27 mouse cellular contexts compared by ENCODE assay signal in genomic region chr4:105318421-105318820, GRCm38 (mm10).
"Had no signal": no experiment of that assay in that cellular context is flagged by ENCODE, and none has a peak within 500 bp of the region (broad histone marks: within the 10 kb centered on the region; RNA-seq: fewer than 3 reads in every experiment).

No protein-coding gene starts in this region.

- H3K4me3 ChIP-seq: gastrocnemius, adult 2 months; heart, adult 2 months; heart, embryonic 13.5 days; heart, embryonic 15.5 days; hindbrain, embryonic 13.5 days; hindbrain, embryonic 15.5 days; kidney, embryonic 15.5 days; layer of hippocampus, adult 2 months; left cerebral cortex, adult 2 months; limb, embryonic 13.5 days had no signal

- H3K27me3 ChIP-seq: heart, embryonic 13.5 days; heart, embryonic 15.5 days; hindbrain, embryonic 13.5 days; hindbrain, embryonic 15.5 days; kidney, embryonic 15.5 days; limb, embryonic 13.5 days had no signal

- ATAC-seq: hindbrain, postnatal 0 days; intestine, embryonic 16.5 days had no signal

- H3K9ac ChIP-seq: heart, embryonic 13.5 days; heart, embryonic 15.5 days; hindbrain, embryonic 13.5 days; hindbrain, embryonic 15.5 days; kidney, embryonic 15.5 days; limb, embryonic 13.5 days; liver, embryonic 14.5 days had no signal

- H3K4me1 ChIP-seq: heart, embryonic 15.5 days; hindbrain, embryonic 15.5 days had no signal

- DNase-seq: gastrocnemius, adult 2 months; gastrocnemius, postnatal 14 days; gastrocnemius, postnatal 36 days; heart, adult 11 months; heart, adult 2 months; heart, postnatal 14 days; heart, postnatal 36 days; kidney, adult 11 months; kidney, adult 2 months; kidney, adult 9 months; kidney, postnatal 14 days; kidney, postnatal 36 days; liver had no signal

- H3K4me2 ChIP-seq: heart, embryonic 11.5 days; heart, embryonic 13.5 days; heart, embryonic 15.5 days; hindbrain, embryonic 13.5 days; hindbrain, embryonic 15.5 days; kidney, embryonic 15.5 days; limb, embryonic 13.5 days; liver, embryonic 11.5 days had no signal

- H3K27ac ChIP-seq: gastrocnemius, adult 2 months; heart, adult 2 months; heart, embryonic 13.5 days; heart, embryonic 15.5 days; hindbrain, embryonic 13.5 days; hindbrain, embryonic 15.5 days; hindbrain, postnatal 0 days; kidney, embryonic 15.5 days; kidney, postnatal 0 days; layer of hippocampus, adult 2 months; left cerebral cortex, adult 2 months; limb, embryonic 13.5 days; liver, embryonic 14.5 days had no signal

- H3K9me3 ChIP-seq: heart, embryonic 15.5 days; hindbrain, embryonic 13.5 days; hindbrain, embryonic 15.5 days; kidney, embryonic 15.5 days; limb, embryonic 13.5 days had no signal

- H3K36me3 ChIP-seq: heart, embryonic 13.5 days; heart, embryonic 15.5 days; hindbrain, embryonic 13.5 days; hindbrain, embryonic 15.5 days; kidney, embryonic 15.5 days; limb, embryonic 13.5 days had no signal
